Mouse (Mus musculus) stomach, embryonic 15.5 days (tissue): Measurements from ENCODE around the gene Snx13. TPM values are rescaled to one million over a fixed set of nuclear protein-coding genes. Genes with fewer than 3 reads are reported as not detected.

ENCODE experiments used
- ATAC-seq: fragments of 200-750 bp; cut with Nextera tagmentation; 2 replicates; pipeline ENCODE4 v1.8.0; 2017; ENCODE audit warnings: low read depth, moderate number of reproducible peaks, moderate TSS enrichment; ENCODE audit not compliant: insufficient read depth, low FRiP score
- H3K27ac ChIP-seq: fragments of 300-500 bp; sonication (generic); 2 replicates; pipeline ENCODE4 v1.5.1; 2015; ENCODE audit warnings: mild to moderate bottlenecking, inconsistent platforms
- H3K27me3 ChIP-seq: fragments of 300-500 bp; sonication (generic); replicated peaks from 2 replicates; pipeline ENCODE4 v1.6.1; 2015; ENCODE audit warnings: inconsistent platforms
- H3K36me3 ChIP-seq: fragments of 300-500 bp; sonication (generic); 2 replicates; pipeline ENCODE4 v1.6.1; 2015; ENCODE audit warnings: inconsistent platforms
- H3K4me1 ChIP-seq: fragments of 300-500 bp; sonication (generic); 2 replicates; pipeline ENCODE4 v1.6.1; 2015; ENCODE audit warnings: inconsistent platforms
- H3K4me2 ChIP-seq: fragments of 300-500 bp; sonication (generic); 2 replicates; pipeline ENCODE4 v1.6.1; 2015; ENCODE audit warnings: mild to moderate bottlenecking, inconsistent platforms
- H3K4me3 ChIP-seq: fragments of 300-500 bp; sonication (generic); replicated peaks from 2 replicates; pipeline ENCODE4 v1.5.1; 2015; ENCODE audit warnings: inconsistent platforms
- H3K9ac ChIP-seq: fragments of 300-500 bp; sonication (generic); 2 replicates; pipeline ENCODE4 v1.6.1; 2015; ENCODE audit warnings: inconsistent platforms
- H3K9me3 ChIP-seq: fragments of 300-500 bp; sonication (generic); 2 replicates; pipeline ENCODE4 v1.6.1; 2016; ENCODE audit warnings: inconsistent platforms
- WGBS: fragments of 180-500 bp; shearing (Covaris S2); methylation state at CpG from one replicate; pipeline ENCODE4 v1.1.7; 2015; 5-methylcytosine and 5-hydroxymethylcytosine counted together
- microRNA counts: library from miRNA; unstranded; fragments of <30 nt; microRNA quantifications from one replicate; lab custom pipeline; 2016
- microRNA-seq: library from miRNA; unstranded; fragments of <30 nt; microRNA quantifications from one replicate; pipeline ENCODE4, GENCODE M21; 2016
- polyA plus RNA-seq: library from polyadenylated mRNA; unstranded; fragments of >200 nt; fragmentation: Nextera tagmentation; extraction: Ambion mirVana; gene quantifications from 2 replicates; pipeline ENCODE4 v1.2.1, GENCODE M21; 2015

Snx13 gene
- polyA plus RNA-seq, 1 experiment from 2014 or later, result 23.0 TPM

DNA sequence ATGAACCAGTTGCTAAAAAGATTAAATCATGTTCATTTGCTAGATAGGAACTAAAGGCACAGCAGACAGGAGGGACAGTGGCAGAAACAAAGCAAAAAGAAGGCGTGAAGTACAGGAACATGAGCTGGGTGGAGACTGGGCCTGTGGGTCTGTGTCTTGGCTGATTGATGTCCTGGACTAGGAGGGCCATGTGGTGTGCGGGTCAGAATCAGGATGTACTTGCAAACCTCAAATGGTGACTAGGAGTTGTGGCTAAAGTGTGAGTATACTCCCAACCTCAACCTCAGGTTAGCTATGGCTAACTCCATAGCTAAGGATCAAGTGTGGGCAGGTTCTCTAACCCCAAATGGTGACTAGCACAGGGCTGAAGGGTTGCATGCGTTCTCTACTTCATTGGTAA is 107.2 kb downstream of the Snx13 start:
- no peak overlapping the region for H3K9ac ChIP-seq
- H3K4me2 ChIP-seq, result no peak overlapping the region
- no peaks in the 10 kb centered on the region for H3K9me3 ChIP-seq
- no peak for ATAC-seq
- WGBS, result 70% methylated on average over 3 of the region's 3 CpGs
- H3K4me1 ChIP-seq, result no peaks in the 10 kb centered on the region
- no peaks in the 10 kb centered on the region for H3K27me3 ChIP-seq
- H3K27ac ChIP-seq, result no peak overlapping the region
- H3K4me3 ChIP-seq, result no peak overlapping the region
- H3K36me3 ChIP-seq, result no peaks in the 10 kb centered on the region

DNA sequence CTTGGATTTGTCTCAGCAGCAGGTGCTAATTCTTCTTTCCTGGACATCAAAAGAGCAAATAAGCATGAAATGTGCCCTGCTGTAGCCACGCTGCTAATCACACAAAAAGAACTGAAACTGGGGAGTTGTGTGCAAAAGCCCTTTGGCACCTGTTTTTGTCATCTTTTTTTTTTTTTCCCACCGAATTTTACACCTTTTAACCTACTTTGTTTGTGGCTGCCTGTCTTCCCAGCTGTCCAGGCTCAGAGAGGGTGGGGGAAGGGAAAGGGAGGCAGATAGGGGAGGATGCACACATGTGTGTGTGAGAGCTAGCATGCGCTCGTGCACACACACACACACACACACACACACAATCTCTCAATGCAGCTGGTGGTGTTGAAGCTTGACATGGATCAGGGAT is 110.3 kb downstream of the Snx13 start:
- Histone ChIP-seq H3K4me3 (no peak overlapping the region), H3K4me1 (no peaks in the 10 kb centered on the region), H3K27ac (no peak overlapping the region), H3K4me2 (no peak overlapping the region), H3K27me3 (no peaks in the 10 kb centered on the region), H3K9me3 (no peaks in the 10 kb centered on the region), H3K36me3 (no peaks in the 10 kb centered on the region), H3K9ac (no peak overlapping the region)
- no peak for ATAC-seq
- WGBS, result 64% methylated on average over 4 of the region's 4 CpGs

DNA sequence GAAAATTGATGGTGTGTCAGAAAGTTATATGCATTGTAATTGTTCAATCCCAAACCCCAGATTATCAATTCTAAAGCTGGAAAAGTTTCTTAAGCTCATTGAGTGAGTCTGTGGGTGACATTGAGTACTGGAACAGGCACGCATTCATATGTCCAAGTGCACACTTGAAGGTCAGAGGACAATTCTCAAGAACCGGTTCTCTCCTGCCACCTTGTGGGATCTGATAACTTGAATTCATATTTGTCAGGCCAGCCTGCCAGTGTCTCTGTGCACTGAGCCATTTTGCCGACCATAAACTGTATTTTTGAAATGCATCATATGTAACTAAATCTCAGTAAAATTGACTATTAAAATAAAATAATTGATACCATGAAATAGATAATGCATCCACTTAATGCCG is 114.7 kb downstream of the Snx13 start:
- Histone ChIP-seq H3K4me3 (no peak overlapping the region), H3K9me3 (no peaks in the 10 kb centered on the region), H3K36me3 (no peaks in the 10 kb centered on the region), H3K4me1 (no peaks in the 10 kb centered on the region), H3K27me3 (no peaks in the 10 kb centered on the region), H3K4me2 (no peak overlapping the region), H3K27ac (no peak overlapping the region), H3K9ac (no peak overlapping the region)
- 66% methylated on average over 4 of the region's 4 CpGs for WGBS
- ATAC-seq, result no peak

DNA sequence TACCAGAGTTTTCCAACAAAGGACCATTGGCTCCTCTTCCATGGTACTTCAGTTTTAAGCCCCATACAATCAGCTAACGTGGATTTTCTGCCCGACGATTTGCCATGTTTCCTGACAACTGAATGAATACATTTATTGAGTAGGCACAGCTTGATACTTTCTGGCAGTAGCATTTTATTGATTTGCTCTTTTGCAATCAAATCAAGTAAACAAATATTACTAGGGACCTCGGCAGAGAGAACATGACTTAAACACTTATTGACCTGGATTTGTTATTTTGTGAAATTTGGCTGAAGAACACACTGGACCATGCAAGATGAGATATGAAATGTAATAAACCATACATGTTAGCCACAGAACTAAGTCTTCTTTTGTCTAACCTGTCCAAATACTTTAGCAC is 123.3 kb downstream of the Snx13 start:
- H3K4me3 ChIP-seq, result no peak overlapping the region
- H3K9me3 ChIP-seq, result no peaks in the 10 kb centered on the region
- H3K27me3 ChIP-seq, result no peaks in the 10 kb centered on the region
- no peak overlapping the region for H3K9ac ChIP-seq
- no peak overlapping the region for H3K4me2 ChIP-seq
- no peak overlapping the region for H3K27ac ChIP-seq
- H3K36me3 ChIP-seq, result no peaks in the 10 kb centered on the region
- no peaks in the 10 kb centered on the region for H3K4me1 ChIP-seq
- ATAC-seq, result no peak
- 70% methylated on average over 4 of the region's 4 CpGs for WGBS

DNA sequence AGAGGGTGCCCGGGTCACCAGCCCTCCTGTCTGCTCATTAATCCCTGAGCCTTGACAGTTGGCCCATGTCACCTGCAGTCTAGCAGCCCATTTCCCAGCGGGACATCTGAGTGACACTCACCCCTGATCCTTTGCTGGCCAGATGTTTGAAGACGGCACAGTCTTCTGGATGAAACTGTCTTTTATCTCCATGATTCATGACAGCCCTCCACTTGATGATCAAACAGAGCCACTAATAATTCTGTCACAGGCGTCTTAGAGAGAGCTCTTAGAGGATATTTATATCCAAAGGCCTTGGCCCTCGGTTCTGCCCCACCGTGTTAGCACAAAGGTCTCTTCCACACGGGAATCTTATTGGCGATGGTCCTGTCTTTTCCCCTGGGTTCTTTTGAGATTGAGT is 129.0 kb downstream of the Snx13 start:
- Histone ChIP-seq H3K4me2 (no peak overlapping the region), H3K27ac (no peak overlapping the region), H3K27me3 (no peaks in the 10 kb centered on the region), H3K36me3 (no peaks in the 10 kb centered on the region), H3K9ac (no peak overlapping the region), H3K9me3 (no peaks in the 10 kb centered on the region), H3K4me1 (no peaks in the 10 kb centered on the region), H3K4me3 (no peak overlapping the region)
- no peak for ATAC-seq
- 27% methylated on average over 8 of the region's 8 CpGs for WGBS

DNA sequence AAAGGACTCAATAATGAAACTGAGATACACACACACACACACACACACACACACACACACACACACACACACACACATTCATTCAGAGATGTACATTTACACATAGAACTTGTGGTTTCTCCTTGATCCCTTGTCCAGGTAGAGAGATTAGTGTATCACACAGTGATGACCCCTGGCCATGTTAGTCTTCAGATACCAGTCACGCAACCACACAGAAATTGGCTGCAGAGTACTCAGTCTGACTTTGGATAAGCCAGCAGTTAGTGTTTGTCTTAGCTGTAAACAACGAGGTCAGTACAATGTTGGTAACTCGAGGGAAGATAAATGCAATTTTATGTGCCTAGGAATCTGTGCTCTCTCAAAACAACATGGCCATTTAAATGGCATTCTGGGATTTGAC is 129.6 kb downstream of the Snx13 start:
- WGBS, result 39% methylated on average over 3 of the region's 3 CpGs
- no peaks in the 10 kb centered on the region for H3K27me3 ChIP-seq
- H3K4me2 ChIP-seq, result no peak overlapping the region
- H3K36me3 ChIP-seq, result no peaks in the 10 kb centered on the region
- ATAC-seq, result no peak
- H3K4me1 ChIP-seq, result no peaks in the 10 kb centered on the region
- no peak overlapping the region for H3K4me3 ChIP-seq
- no peak overlapping the region for H3K9ac ChIP-seq
- no peaks in the 10 kb centered on the region for H3K9me3 ChIP-seq
- H3K27ac ChIP-seq, result no peak overlapping the region

DNA sequence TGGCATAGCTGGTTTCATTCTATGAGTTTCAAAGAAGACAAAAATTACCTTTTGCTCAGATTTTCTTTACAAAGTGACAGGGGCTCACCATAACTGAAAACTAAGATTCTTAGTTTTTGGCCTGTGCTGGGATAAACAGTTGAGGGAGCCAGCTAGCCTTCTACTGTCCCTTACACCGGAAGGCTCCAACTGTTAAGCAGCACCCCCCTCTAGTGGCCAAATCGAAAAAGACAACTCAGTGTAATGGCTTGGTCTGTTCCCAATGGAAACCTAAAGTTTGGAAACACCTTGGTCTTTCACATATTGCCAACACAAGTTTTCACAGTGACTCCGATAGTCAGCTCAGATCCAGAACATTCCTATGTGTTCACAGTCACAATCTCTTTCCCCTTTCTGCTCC is 135.7 kb downstream of the Snx13 start:
- no peaks in the 10 kb centered on the region for H3K27me3 ChIP-seq
- H3K36me3 ChIP-seq, result no peaks in the 10 kb centered on the region
- H3K9ac ChIP-seq, result no peak overlapping the region
- no peak for ATAC-seq
- H3K4me1 ChIP-seq, result no peaks in the 10 kb centered on the region
- no peak overlapping the region for H3K4me3 ChIP-seq
- H3K4me2 ChIP-seq, result no peak overlapping the region
- 10% methylated on average over 3 of the region's 3 CpGs for WGBS
- H3K9me3 ChIP-seq, result no peaks in the 10 kb centered on the region
- H3K27ac ChIP-seq, result no peak overlapping the region

DNA sequence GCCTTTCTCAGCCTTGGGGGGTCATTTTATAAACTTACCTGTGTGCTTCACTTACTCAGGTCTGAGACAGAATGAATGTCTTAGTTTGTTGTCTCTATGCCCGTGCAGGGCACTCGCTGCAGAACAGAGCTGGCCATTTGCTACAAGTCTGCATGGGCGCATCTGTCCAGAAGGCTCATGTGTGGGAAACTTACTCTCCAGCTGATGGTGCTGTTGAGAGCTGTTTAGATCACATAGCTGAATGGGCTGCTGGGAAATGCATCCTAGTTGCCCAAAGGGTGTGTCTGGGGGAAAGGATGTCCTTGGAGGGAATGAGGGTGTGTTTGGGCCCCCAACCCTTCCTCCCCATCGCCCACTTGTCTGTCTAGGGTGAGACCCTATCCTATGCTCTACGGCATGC is 137.3 kb downstream of the Snx13 start:
- no peak for ATAC-seq
- H3K27ac ChIP-seq, result no peak overlapping the region
- H3K9me3 ChIP-seq, result no peaks in the 10 kb centered on the region
- no peak overlapping the region for H3K4me2 ChIP-seq
- 70% methylated on average over 5 of the region's 5 CpGs for WGBS
- H3K4me3 ChIP-seq, result no peak overlapping the region
- H3K27me3 ChIP-seq, result no peaks in the 10 kb centered on the region
- H3K9ac ChIP-seq, result no peak overlapping the region
- no peaks in the 10 kb centered on the region for H3K4me1 ChIP-seq
- H3K36me3 ChIP-seq, result no peaks in the 10 kb centered on the region

DNA sequence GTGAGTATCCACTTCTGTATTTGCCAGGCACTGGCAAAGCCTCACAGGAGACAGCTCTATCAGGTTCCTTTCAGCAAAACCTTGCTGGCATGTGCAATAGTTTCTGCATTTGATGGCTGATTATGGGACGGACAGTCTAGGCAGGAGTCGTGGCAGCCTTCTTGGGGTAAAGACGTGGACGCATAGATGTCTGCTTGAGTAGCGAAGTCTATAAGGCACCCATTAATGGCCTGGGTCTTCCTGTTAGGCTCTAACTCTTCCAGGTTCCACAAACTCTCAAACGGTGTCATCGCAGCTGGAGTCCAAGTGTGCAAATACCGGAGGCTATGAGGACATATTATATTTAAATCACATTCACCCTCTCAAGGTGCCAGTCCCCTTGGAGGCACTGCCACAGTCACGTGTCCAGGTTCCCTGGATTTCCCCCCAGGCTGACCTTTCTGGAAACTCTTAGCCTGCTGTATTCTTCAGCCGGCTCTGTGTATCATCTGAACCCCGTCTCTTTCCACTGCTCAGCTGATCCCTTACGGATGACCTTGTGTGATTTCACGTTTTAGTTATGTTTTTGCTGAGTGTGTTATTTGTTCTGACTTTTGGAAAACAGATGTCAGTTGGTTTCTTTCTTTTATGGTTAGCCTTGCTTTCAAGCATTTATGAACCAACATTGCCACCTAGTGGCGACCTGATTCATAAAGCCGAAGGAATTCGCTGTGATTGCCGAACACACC is 144.9 kb downstream of the Snx13 start:
- H3K9me3 ChIP-seq, result no peaks in the 10 kb centered on the region
- no peak overlapping the region for H3K9ac ChIP-seq
- no peak overlapping the region for H3K27ac ChIP-seq
- no peak overlapping the region for H3K4me3 ChIP-seq
- H3K36me3 ChIP-seq, result no peaks in the 10 kb centered on the region
- no peaks in the 10 kb centered on the region for H3K27me3 ChIP-seq
- H3K4me2 ChIP-seq, result peak overlapping the region; percentile 41; the same call in 1 of the 2 replicates
- WGBS, result 45% methylated on average over 17 of the region's 17 CpGs
- H3K4me1 ChIP-seq, result no peaks in the 10 kb centered on the region
- no peak for ATAC-seq

DNA sequence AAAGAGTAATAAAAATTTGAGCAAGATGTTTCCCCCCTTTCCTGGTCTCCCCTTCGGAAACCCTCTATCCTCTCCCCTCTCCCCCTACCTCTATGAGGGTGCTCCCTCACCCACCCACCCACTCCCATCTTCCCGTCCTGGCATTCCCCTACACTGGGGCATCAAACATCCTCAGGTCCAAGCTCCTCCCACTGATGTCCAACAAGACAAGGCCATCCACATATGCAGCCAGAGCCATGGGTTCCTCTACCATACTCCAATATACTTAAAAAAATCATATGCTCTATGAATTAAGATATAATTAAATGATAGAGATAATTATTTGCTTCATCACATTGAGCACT is 145.4 kb downstream of the Snx13 start:
- no peaks in the 10 kb centered on the region for H3K9me3 ChIP-seq
- no peak overlapping the region for H3K4me3 ChIP-seq
- no peaks in the 10 kb centered on the region for H3K27me3 ChIP-seq
- ATAC-seq, result no peak
- H3K9ac ChIP-seq, result no peak overlapping the region
- 24% methylated on average over 2 of the region's 2 CpGs for WGBS
- H3K4me2 ChIP-seq, result peak overlapping the region; percentile 41; the same call in 1 of the 2 replicates
- H3K4me1 ChIP-seq, result no peaks in the 10 kb centered on the region
- no peak overlapping the region for H3K27ac ChIP-seq
- no peaks in the 10 kb centered on the region for H3K36me3 ChIP-seq

MicroRNAs within 50 kb of the gene (microRNA counts, 519-probe panel; counts per million panel counts)
- not detected for microRNA mmu-miR-680 (lab: Ali Mortazavi, UCI)

Small RNAs within 50 kb of the gene (microRNA-seq; reads per million reads assigned to microRNA genes)
- gene Mir680-3, result not detected

Other genes starting within 250 kb of the Snx13 start
- gene Hdac9, start 130.1 kb upstream of the Snx13 start, polyA plus RNA-seq, result 4.7 and 4.9 TPM in 2 replicates
- not detected in 2 replicates for gene Prps1l1, start 62.4 kb upstream of the Snx13 start, polyA plus RNA-seq